Mouse (Mus musculus) embryonic fibroblast, embryonic 13.5 days (primary cell): ENCODE data around the gene Elovl5.

ENCODE experiments used
- CTCF ChIP-seq: IDR thresholded peaks from 2 replicates; pipeline ENCODE4 v1.5.1; 2011; ENCODE audit warnings: mild to moderate bottlenecking, control low read depth, low read length, moderate library complexity, borderline replicate concordance; ENCODE audit not compliant: insufficient read depth
- POLR2A ChIP-seq: IDR thresholded peaks from 2 replicates; pipeline ENCODE4 v1.6.1; 2011; ENCODE audit warnings: low read depth, mild to moderate bottlenecking, control low read depth, low read length, moderate library complexity

DNA sequence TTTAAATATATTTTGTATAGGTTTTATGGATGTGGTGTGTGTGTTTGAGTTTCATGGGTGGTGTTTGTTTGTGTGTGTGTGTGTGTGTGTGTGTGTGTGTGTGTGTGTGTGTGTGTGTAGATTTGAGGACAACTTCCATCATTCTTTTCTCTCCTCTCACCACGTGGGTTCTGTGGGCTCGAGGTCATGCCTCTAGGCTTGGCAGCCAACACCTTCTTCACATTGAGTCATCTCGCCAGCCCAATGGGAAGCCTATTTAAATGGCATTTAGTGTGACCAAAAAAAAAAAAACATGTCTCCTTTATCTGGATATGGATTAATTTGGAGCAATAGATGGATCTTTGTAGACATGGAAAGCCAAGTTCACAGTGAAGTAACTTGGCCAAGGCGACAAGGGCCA, 94.9 kb downstream of the Elovl5 start:
- TF ChIP-seq POLR2A, result no peak
- TF ChIP-seq CTCF, result no peak
